Mouse (Mus musculus): ENCODE measurements around the gene Gabpa.

Gene Gabpa

GRCm38 (mm10) chr16:84834745-84835440 lies at the start of gene Gabpa:
TSS of gene Gabpa (plus strand) at chr16:84834925.
- in situ Hi-C loops (cut with MboI) = loop anchor here (10.0 kb wide), 1 partner anchor 100 kb away; the partner anchor contains the start of gene Mrpl39

- in situ Hi-C loops (cut with MboI) = no loop called here
Measured at GRCm38 (mm10) chr16:84784966-84785365, 49.8 kb upstream of the Gabpa start.

- in situ Hi-C loops (cut with MboI) = no loop called here
Measured at GRCm38 (mm10) chr16:84790595-84791165, 44.0 kb upstream of the Gabpa start.

DNA sequence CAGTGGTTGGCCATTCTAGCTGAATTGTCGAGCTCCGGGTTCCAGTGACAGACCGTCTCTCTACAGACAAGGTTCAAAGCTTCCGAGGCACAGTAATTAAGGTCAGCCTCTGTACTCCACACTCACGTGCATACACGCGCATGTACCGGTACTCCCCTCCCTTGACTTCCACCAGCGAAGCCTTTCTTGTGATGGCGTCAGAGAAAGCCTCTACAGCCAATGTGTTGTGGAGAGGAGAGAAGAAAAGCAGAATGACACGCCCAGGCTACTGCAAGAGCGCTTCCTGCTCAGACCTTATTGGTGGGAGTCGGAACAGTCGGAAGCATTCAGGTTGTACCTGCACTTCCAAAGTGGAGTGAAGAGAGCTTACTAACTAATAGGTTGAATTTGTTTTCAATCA lies 41.3 kb upstream of the Gabpa start:
- in situ Hi-C loops (cut with MboI) = no loop called here

- in situ Hi-C loops (cut with MboI) = no loop called here
Measured at GRCm38 (mm10) chr16:84795337-84795736, 39.4 kb upstream of the Gabpa start.

DNA sequence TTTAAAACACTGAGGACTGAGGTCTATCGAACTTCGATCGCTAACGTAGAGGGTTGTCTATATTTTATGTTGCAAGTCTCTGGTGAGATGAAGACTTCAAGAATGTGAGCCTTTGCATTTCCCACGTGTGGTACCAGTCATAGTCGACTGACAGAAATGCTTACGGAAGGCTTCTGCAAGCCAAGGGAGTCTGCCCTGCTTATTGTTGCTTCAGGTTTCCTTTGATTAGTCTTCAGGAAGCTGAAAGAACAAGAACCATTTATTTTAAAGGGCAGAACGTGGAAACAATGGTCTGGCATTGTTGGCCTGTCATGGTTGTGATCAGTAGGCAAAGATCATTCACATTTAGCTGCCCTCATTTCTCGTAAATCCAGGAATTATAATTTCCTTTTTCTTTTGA lies 38.0 kb upstream of the Gabpa start:
- in situ Hi-C loops (cut with MboI) = no loop called here

GRCm38 (mm10) chr16:84800038-84800437 lies 34.7 kb upstream of the Gabpa start:
- in situ Hi-C loops (cut with MboI) = no loop called here

- in situ Hi-C loops (cut with MboI) = no loop called here
Measured at GRCm38 (mm10) chr16:84802217-84802616, 32.5 kb upstream of the Gabpa start.

- in situ Hi-C loops (cut with MboI) = no loop called here
Measured at GRCm38 (mm10) chr16:84804866-84805265, 29.9 kb upstream of the Gabpa start.

- in situ Hi-C loops (cut with MboI) = no loop called here
Measured at GRCm38 (mm10) chr16:84806175-84806574, 28.6 kb upstream of the Gabpa start.

GRCm38 (mm10) chr16:84807874-84808273 lies 26.9 kb upstream of the Gabpa start:
- in situ Hi-C loops (cut with MboI) = no loop called here

GRCm38 (mm10) chr16:84810254-84810653 lies 24.5 kb upstream of the Gabpa start:
- in situ Hi-C loops (cut with MboI) = no loop called here

- in situ Hi-C loops (cut with MboI) = no loop called here
Measured at GRCm38 (mm10) chr16:84813852-84814251, 20.9 kb upstream of the Gabpa start.

GRCm38 (mm10) chr16:84814511-84814910 lies 20.2 kb upstream of the Gabpa start:
- in situ Hi-C loops (cut with MboI) = no loop called here

DNA sequence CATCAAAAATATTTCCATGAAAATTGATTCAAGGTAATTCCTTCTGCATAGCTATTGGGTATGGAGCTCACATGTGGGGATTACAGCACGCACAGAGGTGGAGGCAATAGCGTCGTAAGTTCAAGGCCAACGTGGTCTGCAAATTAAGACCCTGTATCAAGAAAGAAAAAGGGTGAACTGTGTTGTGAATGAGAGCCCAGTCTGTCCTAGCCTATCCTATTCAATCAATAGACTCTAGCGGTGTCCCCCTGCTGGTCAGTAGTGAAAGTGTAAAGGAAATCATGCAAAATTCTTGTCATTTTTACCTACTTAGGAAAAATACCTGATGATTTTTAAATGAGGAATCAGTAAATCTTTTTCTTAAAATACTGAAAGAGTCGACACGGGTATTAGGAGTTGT lies 17.3 kb upstream of the Gabpa start:
- in situ Hi-C loops (cut with MboI) = no loop called here

DNA sequence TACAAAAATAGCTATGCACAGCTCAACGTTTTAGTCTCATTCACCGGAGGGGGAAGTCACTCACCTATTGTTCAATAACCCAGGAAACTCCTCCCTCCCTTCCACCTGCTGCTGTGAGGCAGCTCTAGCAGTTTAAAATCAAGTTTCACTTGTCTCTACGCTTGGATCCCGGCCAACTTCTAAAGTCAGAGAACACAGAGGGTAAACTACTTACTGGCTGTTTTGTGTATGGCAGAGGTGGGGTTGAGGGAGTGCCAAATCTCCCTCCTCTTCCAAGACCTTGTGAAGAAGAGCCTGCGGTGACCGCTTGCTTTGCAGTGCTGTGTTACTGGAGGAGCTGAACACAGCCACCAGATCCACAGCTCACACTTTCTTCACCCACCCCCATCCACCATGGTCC lies 9.7 kb upstream of the Gabpa start:
- in situ Hi-C loops (cut with MboI) = no loop called here

DNA sequence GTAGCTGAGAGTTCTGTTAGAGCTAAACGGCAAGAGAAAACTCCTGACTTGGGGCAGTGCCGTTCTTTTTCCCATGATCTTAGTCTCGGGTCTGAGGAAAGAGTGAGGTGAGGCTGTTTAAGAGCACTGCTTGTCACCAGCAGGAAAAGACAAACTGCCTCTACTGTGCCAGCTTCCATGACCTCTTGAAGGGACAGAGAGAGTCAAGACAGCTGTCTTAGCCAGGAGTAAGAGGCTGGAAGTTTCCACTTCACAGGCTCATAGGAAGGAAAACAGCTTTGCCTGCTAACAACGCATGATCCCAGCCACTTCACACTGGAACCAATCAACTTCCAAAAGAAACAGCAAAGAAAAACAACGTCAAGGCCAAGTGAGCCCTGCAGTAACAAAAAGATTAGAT lies 3.0 kb upstream of the Gabpa start:
- in situ Hi-C loops (cut with MboI) = loop anchor here (10.0 kb wide), 1 partner anchor 97 kb away; the partner anchor contains the start of gene Mrpl39

- in situ Hi-C loops (cut with MboI) = loop anchor here (10.0 kb wide), 1 partner anchor 98 kb away; the partner anchor contains the start of gene Mrpl39
Measured at GRCm38 (mm10) chr16:84832736-84833135, 2.0 kb upstream of the Gabpa start.

DNA sequence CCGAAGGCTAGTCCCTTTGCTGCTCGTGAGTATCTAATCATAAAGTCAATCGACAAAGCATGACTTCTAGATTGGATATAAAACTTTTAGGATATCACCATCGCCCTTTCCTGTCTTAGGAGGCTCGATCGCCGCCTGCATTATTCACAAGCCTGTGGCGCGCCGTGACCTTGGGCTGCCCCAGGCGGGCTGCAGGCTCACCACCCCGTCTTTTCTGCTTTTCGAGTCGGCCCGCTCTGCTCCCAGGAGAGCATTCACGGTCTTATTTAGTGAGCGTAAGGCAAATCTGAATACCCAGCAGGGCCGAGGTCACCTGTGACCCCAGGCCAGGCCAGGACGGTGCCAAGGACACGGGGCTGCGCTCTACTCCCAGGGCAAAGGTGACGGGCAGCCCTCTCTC lies 381 bp upstream of the Gabpa start:
- in situ Hi-C loops (cut with MboI) = loop anchor here (10.0 kb wide), 1 partner anchor 100 kb away; the partner anchor contains the start of gene Mrpl39

GRCm38 (mm10) chr16:84835441-84835822 lies 707 bp downstream of the Gabpa start, which contains the start of gene Atp5j:
TSS of gene Atp5j (minus strand) at chr16:84835625.
- in situ Hi-C loops (cut with MboI) = loop anchor here (10.0 kb wide), 1 partner anchor 101 kb away; the partner anchor contains the start of gene Mrpl39

GRCm38 (mm10) chr16:84835823-84836743 lies 1.4 kb downstream of the Gabpa start:
- in situ Hi-C loops (cut with MboI) = loop anchor here (10.0 kb wide), 1 partner anchor 101 kb away; the partner anchor contains the start of gene Mrpl39

- in situ Hi-C loops (cut with MboI) = loop anchor here (10.0 kb wide), 1 partner anchor 104 kb away; the partner anchor contains the start of gene Mrpl39
Measured at GRCm38 (mm10) chr16:84838576-84838975, 3.9 kb downstream of the Gabpa start.

All from mature B cell (primary cell).